Mouse (Mus musculus) cerebral cortex, adult 2 months (tissue): ENCODE results near the gene E2f4.

Source experiments
- WGBS: fragments of 180-500 bp; shearing (Covaris S2); methylation state at CpG from one replicate; pipeline ENCODE4 v1.1.7; 2018; 5-methylcytosine and 5-hydroxymethylcytosine counted together

Gene E2f4

GRCm38 (mm10) chr8:105297511-105298192 lies at the start of gene E2f4:
TSS of gene E2f4 (plus strand) at chr8:105297663.
- under 1% methylated on average over 58 of the region's 58 CpGs for WGBS

- WGBS, result 96% methylated on average over 6 of the region's 6 CpGs
Measured at GRCm38 (mm10) chr8:105251954-105252353, 45.5 kb upstream of the E2f4 start.

DNA sequence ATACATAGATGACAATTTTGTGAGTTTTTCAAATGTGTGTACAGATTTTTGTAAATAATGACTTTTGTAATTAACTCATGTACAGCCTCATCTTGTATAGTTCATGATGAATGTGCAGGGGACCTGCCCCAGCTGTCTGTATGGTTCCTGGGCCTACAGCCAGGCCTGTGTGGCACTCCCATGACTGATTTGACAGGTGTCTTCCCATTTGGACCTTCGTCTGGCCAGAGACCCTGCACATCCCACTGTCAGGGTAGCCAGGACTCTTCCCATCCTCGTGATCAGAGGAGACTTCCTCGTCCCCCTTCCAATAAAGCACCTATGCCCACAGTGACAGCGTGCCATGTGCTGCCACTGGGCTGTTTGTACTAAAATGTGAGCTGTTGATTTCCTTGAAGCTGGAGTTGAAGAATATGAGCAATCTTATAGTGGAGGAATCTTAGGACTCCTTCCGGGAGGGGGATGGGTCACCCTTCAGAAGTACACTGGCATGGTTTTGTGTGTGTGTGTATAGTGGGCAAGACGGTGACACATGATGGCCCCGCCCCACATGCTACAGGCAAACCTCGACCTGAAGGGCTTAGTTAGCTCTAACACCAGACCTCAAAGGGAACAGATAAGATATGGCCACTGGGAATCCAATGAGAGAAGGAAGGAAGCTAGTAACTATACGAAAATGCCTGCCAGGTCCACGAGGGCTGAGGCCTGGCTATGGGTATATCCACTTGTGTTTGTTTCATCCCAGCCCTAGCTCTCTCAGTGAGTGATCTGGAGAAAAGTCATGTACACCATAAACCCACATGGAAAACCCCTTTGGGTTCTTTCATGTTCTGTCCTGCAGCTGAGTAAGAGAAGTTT lies 44.6 kb upstream of the E2f4 start:
- WGBS, result 94% methylated on average over 10 of the region's 10 CpGs

DNA sequence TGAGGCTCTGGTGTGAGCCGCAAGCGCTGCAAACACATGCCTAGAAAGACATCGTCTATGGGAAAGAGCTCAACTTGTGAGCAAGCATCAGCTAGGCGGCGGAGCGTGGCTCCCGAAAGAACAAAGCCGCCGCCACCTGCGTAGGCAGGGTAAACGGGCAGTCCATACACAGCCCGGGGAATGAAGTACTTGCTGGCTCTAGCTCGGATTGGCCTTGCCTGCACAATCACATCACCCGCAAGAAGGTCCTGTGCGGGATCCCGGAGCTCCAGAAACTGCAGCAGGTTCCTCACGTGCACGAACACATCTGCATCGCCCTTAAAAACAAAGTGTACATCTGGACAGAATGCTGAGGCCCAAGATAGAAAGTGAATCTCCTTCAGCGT lies 43.7 kb upstream of the E2f4 start:
- 41% methylated on average over 20 of the region's 20 CpGs for WGBS

- under 1% methylated on average over 71 of the region's 74 CpGs for WGBS
Measured at GRCm38 (mm10) chr8:105254152-105254965, 43.1 kb upstream of the E2f4 start.

DNA sequence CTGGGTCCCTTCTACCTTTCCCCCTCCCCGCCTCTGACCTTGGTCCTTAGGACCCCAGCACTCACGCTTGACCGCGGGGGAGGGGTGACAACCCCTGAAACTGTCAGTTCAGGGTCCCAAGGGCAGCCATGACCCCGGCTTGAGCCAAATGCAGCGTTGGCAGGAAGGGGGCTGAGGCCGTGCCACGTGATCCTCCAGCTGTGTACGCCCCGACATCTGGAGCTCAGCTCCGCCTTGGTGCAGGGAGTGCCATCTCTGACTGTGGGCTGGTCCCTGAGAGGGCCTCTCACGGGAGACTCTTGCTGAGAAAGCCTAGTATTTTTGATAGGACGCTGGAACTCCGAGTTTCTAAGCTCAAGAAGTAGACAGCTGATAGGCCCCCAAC lies 42.5 kb upstream of the E2f4 start, which contains the start of gene B3gnt9:
Gene B3gnt9, minus strand, starts transcription at position 188 of the 385 bp plus-strand sequence.
- WGBS, result 10% methylated on average over 14 of the region's 14 CpGs

- 82% methylated on average over 7 of the region's 7 CpGs for WGBS
Measured at GRCm38 (mm10) chr8:105257318-105258114, 39.9 kb upstream of the E2f4 start.

GRCm38 (mm10) chr8:105258911-105259720 lies 38.3 kb upstream of the E2f4 start:
- 19% methylated on average over 55 of the region's 55 CpGs for WGBS

- 7% methylated on average over 30 of the region's 30 CpGs for WGBS
Measured at GRCm38 (mm10) chr8:105259721-105260320, 37.6 kb upstream of the E2f4 start.

DNA sequence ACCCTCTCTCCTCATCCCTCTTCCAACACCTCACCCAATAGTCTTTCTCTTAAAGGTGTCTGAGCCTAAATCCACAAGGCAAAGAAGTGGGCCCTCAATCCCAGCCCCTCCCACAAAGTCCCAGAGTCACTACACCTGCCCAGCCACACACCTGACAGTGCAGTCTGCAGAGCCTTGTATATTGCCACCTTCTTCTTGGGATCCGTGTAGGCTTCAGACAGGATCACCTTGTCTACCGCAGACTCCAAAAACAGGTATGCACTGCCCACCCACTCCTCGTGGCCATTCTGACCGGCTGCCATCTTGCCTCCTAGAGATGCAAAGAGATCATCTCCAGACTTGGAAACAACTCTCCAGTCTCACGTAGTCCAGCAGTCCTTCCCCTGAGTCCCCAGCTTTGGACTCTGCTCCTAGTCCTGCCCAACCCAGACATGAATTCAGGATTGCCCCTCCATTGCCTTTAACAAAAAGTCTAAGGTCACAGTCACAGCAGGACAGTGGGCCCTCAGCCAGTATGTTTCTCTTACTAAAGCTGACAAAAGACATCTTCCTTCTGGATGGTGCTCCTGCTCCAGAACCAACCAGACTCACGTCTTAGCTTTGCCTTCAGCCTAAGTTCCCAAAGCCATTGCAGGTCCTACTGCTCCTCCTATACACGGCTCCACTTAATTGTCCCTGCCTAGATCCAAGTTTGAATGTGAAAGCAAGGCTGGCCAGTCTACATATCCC lies 36.9 kb upstream of the E2f4 start:
- 81% methylated on average over 7 of the region's 7 CpGs for WGBS

DNA sequence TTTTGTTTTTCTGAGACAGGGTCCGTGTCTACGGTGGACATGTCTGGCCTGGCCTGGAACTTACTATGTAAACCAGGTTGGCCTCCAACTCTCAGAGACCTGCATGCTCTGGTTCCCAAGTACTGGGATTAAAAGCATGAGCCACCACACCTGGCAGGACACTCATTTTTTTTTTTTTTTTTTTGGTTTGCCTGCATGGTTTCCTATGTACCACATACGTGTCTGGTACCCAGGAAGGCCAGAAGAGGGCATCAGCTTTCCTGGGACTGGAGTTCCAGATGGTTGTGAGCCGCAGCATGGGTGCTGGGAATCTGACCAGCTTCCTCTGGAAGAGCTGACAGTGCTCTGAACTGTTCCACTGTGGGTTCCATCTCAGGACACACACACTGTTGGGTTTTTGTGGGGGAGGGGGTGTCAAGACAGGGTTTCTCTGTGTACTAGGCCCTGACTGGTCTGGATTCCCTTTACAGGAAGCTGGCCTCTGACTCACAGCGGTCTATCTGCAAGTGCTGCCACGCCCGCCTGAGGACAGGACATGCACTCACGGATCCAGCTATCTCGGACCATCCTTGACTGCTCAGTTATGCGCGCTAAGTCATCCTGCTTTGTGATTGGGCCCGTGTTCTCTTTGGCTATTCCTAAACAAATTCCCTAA lies 36.0 kb upstream of the E2f4 start:
- 92% methylated on average over 12 of the region's 12 CpGs for WGBS

GRCm38 (mm10) chr8:105263244-105263912 lies 34.1 kb upstream of the E2f4 start:
- 49% methylated on average over 16 of the region's 16 CpGs for WGBS

- 2% methylated on average over 54 of the region's 54 CpGs for WGBS
Measured at GRCm38 (mm10) chr8:105264024-105264982, 33.2 kb upstream of the E2f4 start, which contains the start of the genes Tradd and Fbxl8. TSS of gene Tradd (minus strand) at chr8:105264609. TSS of gene Fbxl8 (plus strand) at chr8:105264648.

- 16% methylated on average over 10 of the region's 10 CpGs for WGBS
Measured at GRCm38 (mm10) chr8:105265128-105265527, 32.3 kb upstream of the E2f4 start.

- 52% methylated on average over 13 of the region's 13 CpGs for WGBS
Measured at GRCm38 (mm10) chr8:105266775-105267174, 30.7 kb upstream of the E2f4 start.

- WGBS, result 7% methylated on average over 65 of the region's 65 CpGs
Measured at GRCm38 (mm10) chr8:105268342-105269074, 29.0 kb upstream of the E2f4 start.
